Mouse (Mus musculus): ENCODE results near the gene Gpr87. TPM values are rescaled to one million over a fixed set of nuclear protein-coding genes. Genes with fewer than 3 reads are reported as not detected.
"Not testable (repeated sequence)": the region's sequence is repeated elsewhere in the genome, so short reads cannot be mapped to it uniquely, and the experiment has no call there.

Gpr87 gene
- polyA plus RNA-seq, 1 experiment, result 0.08 TPM

- TF ChIP-seq CTCF (IDR thresholded peaks at IDR 0.05; ENCODE audit: borderline replicate concordance, extremely low read depth, insufficient read depth, insufficient read length), result no peak
- no peak for TF ChIP-seq POLR2A (IDR thresholded peaks at IDR 0.05; ENCODE audit: borderline replicate concordance, extremely low read depth, insufficient read depth, insufficient read length, poor library complexity, severe bottlenecking)
- DNase-seq (ENCODE audit: low read depth), result no peak
Observed at GRCm38 (mm10) chr3:59155404-59155803, 39.5 kb downstream of the Gpr87 start.

GRCm38 (mm10) chr3:59154888-59155287, 40.0 kb downstream of the Gpr87 start:
- TF ChIP-seq CTCF (IDR thresholded peaks at IDR 0.05; ENCODE audit: borderline replicate concordance, extremely low read depth, insufficient read depth, insufficient read length), result no peak
- TF ChIP-seq POLR2A (IDR thresholded peaks at IDR 0.05; ENCODE audit: borderline replicate concordance, extremely low read depth, insufficient read depth, insufficient read length, poor library complexity, severe bottlenecking), result no peak
- no peak for DNase-seq (ENCODE audit: low read depth)

GRCm38 (mm10) chr3:59153424-59153823, 41.5 kb downstream of the Gpr87 start, which contains the start of gene P2ry14:
Gene P2ry14 (minus strand): TSS chr3:59153618.
- DNase-seq (ENCODE audit: low read depth), result no peak
- TF ChIP-seq CTCF (IDR thresholded peaks at IDR 0.05; ENCODE audit: borderline replicate concordance, extremely low read depth, insufficient read depth, insufficient read length), result no peak
- no peak for TF ChIP-seq POLR2A (IDR thresholded peaks at IDR 0.05; ENCODE audit: borderline replicate concordance, extremely low read depth, insufficient read depth, insufficient read length, poor library complexity, severe bottlenecking)

GRCm38 (mm10) chr3:59150624-59151023, 44.3 kb downstream of the Gpr87 start:
- TF ChIP-seq POLR2A (IDR thresholded peaks at IDR 0.05; ENCODE audit: borderline replicate concordance, extremely low read depth, insufficient read depth, insufficient read length, poor library complexity, severe bottlenecking) (no peak), CTCF (IDR thresholded peaks at IDR 0.05; ENCODE audit: borderline replicate concordance, extremely low read depth, insufficient read depth, insufficient read length) (no peak)
- DNase-seq (ENCODE audit: low read depth), result no peak

- no peak for DNase-seq (ENCODE audit: low read depth)
- TF ChIP-seq POLR2A (IDR thresholded peaks at IDR 0.05; ENCODE audit: borderline replicate concordance, extremely low read depth, insufficient read depth, insufficient read length, poor library complexity, severe bottlenecking) (no peak), CTCF (IDR thresholded peaks at IDR 0.05; ENCODE audit: borderline replicate concordance, extremely low read depth, insufficient read depth, insufficient read length) (no peak)
Observed at GRCm38 (mm10) chr3:59149646-59150045, 45.3 kb downstream of the Gpr87 start.

- no peak for DNase-seq (ENCODE audit: low read depth)
- TF ChIP-seq POLR2A (IDR thresholded peaks at IDR 0.05; ENCODE audit: borderline replicate concordance, extremely low read depth, insufficient read depth, insufficient read length, poor library complexity, severe bottlenecking), result no peak
- no peak for TF ChIP-seq CTCF (IDR thresholded peaks at IDR 0.05; ENCODE audit: borderline replicate concordance, extremely low read depth, insufficient read depth, insufficient read length)
Observed at GRCm38 (mm10) chr3:59145194-59145593, 49.7 kb downstream of the Gpr87 start.

GRCm38 (mm10) chr3:59141507-59142305, 53.2 kb downstream of the Gpr87 start:
- no peak for DNase-seq (ENCODE audit: low read depth)
- no peak for TF ChIP-seq POLR2A (IDR thresholded peaks at IDR 0.05; ENCODE audit: borderline replicate concordance, extremely low read depth, insufficient read depth, insufficient read length, poor library complexity, severe bottlenecking)
- TF ChIP-seq CTCF (IDR thresholded peaks at IDR 0.05; ENCODE audit: borderline replicate concordance, extremely low read depth, insufficient read depth, insufficient read length), result no peak

- DNase-seq (ENCODE audit: low read depth), result not testable (repeated sequence)
Observed at GRCm38 (mm10) chr3:59140941-59141340, 54.0 kb downstream of the Gpr87 start.

GRCm38 (mm10) chr3:59140115-59140514, 54.8 kb downstream of the Gpr87 start:
- no peak for DNase-seq (ENCODE audit: low read depth)

GRCm38 (mm10) chr3:59139651-59140051, 55.3 kb downstream of the Gpr87 start:
- DNase-seq (ENCODE audit: low read depth), result no peak
- no peak for TF ChIP-seq CTCF (IDR thresholded peaks at IDR 0.05; ENCODE audit: borderline replicate concordance, extremely low read depth, insufficient read depth, insufficient read length)
- no peak for TF ChIP-seq POLR2A (IDR thresholded peaks at IDR 0.05; ENCODE audit: borderline replicate concordance, extremely low read depth, insufficient read depth, insufficient read length, poor library complexity, severe bottlenecking)

More at GRCm38 (mm10) chr3:59140115-59140514, 54.8 kb downstream of the Gpr87 start:
- no peak for TF ChIP-seq POLR2A (IDR thresholded peaks at IDR 0.05; ENCODE audit: borderline replicate concordance, extremely low read depth, insufficient read depth, insufficient read length, poor library complexity, severe bottlenecking)

GRCm38 (mm10) chr3:59138946-59139468, 55.9 kb downstream of the Gpr87 start:
- TF ChIP-seq POLR2A (IDR thresholded peaks at IDR 0.05; ENCODE audit: borderline replicate concordance, extremely low read depth, insufficient read depth, insufficient read length, poor library complexity, severe bottlenecking) (no peak), CTCF (IDR thresholded peaks at IDR 0.05; ENCODE audit: borderline replicate concordance, extremely low read depth, insufficient read depth, insufficient read length) (no peak)
- DNase-seq (ENCODE audit: low read depth), result peak; percentile 31

All from brain, embryonic 14.5 days (tissue).